Mouse (Mus musculus) cortical plate, adult 2 months (tissue): Measurements from ENCODE around the gene Rasgrp2. TPM values are rescaled to one million over a fixed set of nuclear protein-coding genes. Genes with fewer than 3 reads are reported as not detected.

Experiments
- H3K27ac ChIP-seq: fragments of 200-500 bp; 2 replicates; pipeline ENCODE4 v1.5.1; 2012; ENCODE audit warnings: low read length, control low read depth, inconsistent platforms; ENCODE audit not compliant: insufficient read depth
- H3K4me1 ChIP-seq: fragments of 200-500 bp; 2 replicates; pipeline ENCODE4 v1.6.1; 2011; ENCODE audit warnings: low read length; ENCODE audit not compliant: control insufficient read depth, insufficient read depth
- H3K4me3 ChIP-seq: fragments of 200-500 bp; 2 replicates; pipeline ENCODE4 v1.5.1; 2011; ENCODE audit warnings: mild to moderate bottlenecking, low read length, control low read depth; ENCODE audit not compliant: insufficient read depth
- CTCF ChIP-seq: fragments of 200-500 bp; IDR thresholded peaks from 2 replicates; pipeline ENCODE4 v1.5.1; 2011; ENCODE audit warnings: mild to moderate bottlenecking, control low read depth, low read length; ENCODE audit not compliant: insufficient read depth; ENCODE audit errors: extremely low read depth
- POLR2A ChIP-seq: fragments of 200-500 bp; IDR thresholded peaks from 2 replicates; pipeline ENCODE4 v1.6.1; 2011; ENCODE audit warnings: mild to moderate bottlenecking, low read length, control low read depth; ENCODE audit not compliant: insufficient read depth; ENCODE audit errors: extremely low read depth
- polyA plus RNA-seq: library from polyadenylated mRNA; depleted of rRNA; stranded (reverse); fragments of >200 nt; gene quantifications from 2 replicates; pipeline ENCODE4 v1.2.3, GENCODE M21; 2012

Gene Rasgrp2
- polyA plus RNA-seq, 1 experiment = 78.6 TPM

- no peak overlapping the region for H3K27ac ChIP-seq
- H3K4me1 ChIP-seq = peaks cover 23% of the 10 kb centered on the region
- TF ChIP-seq CTCF (no peak), POLR2A (no peak)
- H3K4me3 ChIP-seq = no peak overlapping the region
These were observed 26.5 kb downstream of the Rasgrp2 start for GRCm38 (mm10) chr19:6425595-6425994.

GRCm38 (mm10) chr19:6426703-6427500, 27.8 kb downstream of the Rasgrp2 start:
- peaks cover 17% of the 10 kb centered on the region for H3K4me1 ChIP-seq
- no peak overlapping the region for H3K4me3 ChIP-seq
- no peak for TF ChIP-seq CTCF
- no peak for TF ChIP-seq POLR2A
- no peak overlapping the region for H3K27ac ChIP-seq

- no peak overlapping the region for H3K27ac ChIP-seq
- peaks cover 14% of the 10 kb centered on the region for H3K4me1 ChIP-seq
- no peak overlapping the region for H3K4me3 ChIP-seq
- TF ChIP-seq CTCF = no peak
- TF ChIP-seq POLR2A = no peak
These were observed 28.7 kb downstream of the Rasgrp2 start for GRCm38 (mm10) chr19:6427653-6428434.

- TF ChIP-seq POLR2A = no peak
- TF ChIP-seq CTCF = no peak
- no peak overlapping the region for H3K4me3 ChIP-seq
- no peak overlapping the region for H3K27ac ChIP-seq
- peaks cover 13% of the 10 kb centered on the region for H3K4me1 ChIP-seq
These were observed 29.5 kb downstream of the Rasgrp2 start for GRCm38 (mm10) chr19:6428501-6429200.

- TF ChIP-seq CTCF = no peak
- no peak for TF ChIP-seq POLR2A
- Histone ChIP-seq H3K4me3 (no peak overlapping the region), H3K27ac (no peak overlapping the region), H3K4me1 (peaks cover 21% of the 10 kb centered on the region; the same call in 1 of the 2 replicates)
These were observed 43.9 kb downstream of the Rasgrp2 start for GRCm38 (mm10) chr19:6443016-6443415.

- H3K4me1 ChIP-seq = peaks cover 21% of the 10 kb centered on the region; the same call in 1 of the 2 replicates
- no peak overlapping the region for H3K27ac ChIP-seq
- no peak overlapping the region for H3K4me3 ChIP-seq
- TF ChIP-seq CTCF (no peak), POLR2A (no peak)
These were observed 46.8 kb downstream of the Rasgrp2 start for GRCm38 (mm10) chr19:6445761-6446423.

- Histone ChIP-seq H3K4me3 (no peak overlapping the region), H3K4me1 (peaks cover 19% of the 10 kb centered on the region; the same call in 1 of the 2 replicates), H3K27ac (0 out of 2 replicates have a peak overlapping the region, but pooled peaks have one; percentile 30)
- no peak for TF ChIP-seq CTCF
- no peak for TF ChIP-seq POLR2A
These were observed 47.7 kb downstream of the Rasgrp2 start for GRCm38 (mm10) chr19:6446736-6447437.

- H3K4me1 ChIP-seq = peaks cover 11% of the 10 kb centered on the region; the same call in 1 of the 2 replicates
- no peak overlapping the region for H3K4me3 ChIP-seq
- H3K27ac ChIP-seq = no peak overlapping the region
- no peak for TF ChIP-seq POLR2A
- TF ChIP-seq CTCF = no peak
These were observed 49.6 kb downstream of the Rasgrp2 start for GRCm38 (mm10) chr19:6448752-6449151.

- Histone ChIP-seq H3K4me1 (peaks cover 10% of the 10 kb centered on the region), H3K27ac (no peak overlapping the region), H3K4me3 (no peak overlapping the region)
- TF ChIP-seq CTCF (no peak), POLR2A (no peak)
These were observed 50.7 kb downstream of the Rasgrp2 start for GRCm38 (mm10) chr19:6449841-6450240.
